Mouse (Mus musculus) gastrocnemius, postnatal 10 days (tissue): ENCODE data around the gene Plcl2. TPM values are rescaled to one million over a fixed set of nuclear protein-coding genes. Genes with fewer than 3 reads are reported as not detected.
A peak's percentile ranks its signal among the peaks of the same experiment; 100 is the strongest.
"Not testable (repeated sequence)": the region's sequence is repeated elsewhere in the genome, so short reads cannot be mapped to it uniquely, and the experiment has no call there.

Experiments used
- DNase-seq: peaks from one replicate; pipeline ENCODE4 v3.0.0; 2021; ENCODE audit warnings: mixed read lengths
- total RNA-seq, 2 experiments: library from RNA; stranded (reverse); gene quantifications; 2 replicates each; pipeline ENCODE4 v1.2.3; 2021

Plcl2 gene
- total RNA-seq, 2 experiments from 2014 or later: 37.7 to 38.2 TPM

DNA sequence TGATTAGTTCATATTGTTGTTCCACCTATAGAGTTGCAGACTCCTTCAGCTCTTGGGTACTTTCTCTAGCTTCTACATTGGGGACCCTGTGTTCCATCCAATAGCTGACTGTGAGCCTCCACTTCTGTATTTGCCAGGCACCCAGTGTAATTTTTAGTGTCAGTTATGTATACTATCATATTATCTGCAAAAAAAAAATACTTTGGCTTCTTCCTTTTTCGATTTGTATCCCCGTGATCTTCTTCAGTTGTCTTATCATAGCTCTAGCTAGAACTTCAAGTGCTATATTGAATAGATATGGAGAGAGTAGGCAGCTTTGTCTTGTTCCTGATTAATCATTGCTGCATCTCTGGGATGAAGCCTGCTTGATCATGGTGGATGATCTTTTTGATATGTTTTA is 25.7 kb downstream of the Plcl2 start:
- not testable (repeated sequence) for DNase-seq

DNA sequence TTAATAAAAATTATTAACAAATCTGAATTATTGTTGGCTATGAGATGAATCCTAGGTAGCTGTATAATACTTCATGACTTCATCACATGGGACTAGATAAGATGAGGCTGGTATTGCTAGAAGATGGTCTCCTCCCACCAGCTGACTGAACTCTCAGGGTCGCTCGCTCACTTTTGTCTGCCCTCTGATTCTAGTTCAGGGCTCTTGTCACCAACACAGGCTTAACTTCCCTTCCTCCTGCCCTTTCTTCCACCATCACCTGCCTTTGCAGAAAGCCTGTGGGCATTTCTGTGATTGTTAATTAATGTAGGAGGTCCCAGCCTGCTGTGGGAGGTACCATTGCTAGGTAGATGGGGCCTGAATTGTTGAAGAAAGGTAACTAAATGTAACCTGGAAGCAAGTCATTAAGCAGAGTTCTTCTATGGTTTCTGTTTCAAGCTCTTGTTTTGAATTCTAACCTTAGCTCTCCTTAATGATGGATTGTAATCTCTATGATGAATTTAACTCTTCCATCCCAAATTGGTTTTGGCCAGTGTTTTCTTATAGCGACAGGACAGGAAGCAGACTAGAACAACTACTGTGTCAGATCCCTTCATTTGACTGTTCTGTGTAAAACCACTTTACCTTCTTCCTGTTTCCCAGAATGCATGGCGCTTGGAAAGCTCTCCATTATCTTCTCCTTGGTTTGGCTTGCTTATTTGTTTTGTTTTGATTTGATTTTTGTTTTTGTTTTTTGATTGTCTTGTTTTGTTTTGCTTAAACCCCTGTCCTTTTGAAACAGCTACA is 27.4 kb downstream of the Plcl2 start:
- DNase-seq: no peak

DNA sequence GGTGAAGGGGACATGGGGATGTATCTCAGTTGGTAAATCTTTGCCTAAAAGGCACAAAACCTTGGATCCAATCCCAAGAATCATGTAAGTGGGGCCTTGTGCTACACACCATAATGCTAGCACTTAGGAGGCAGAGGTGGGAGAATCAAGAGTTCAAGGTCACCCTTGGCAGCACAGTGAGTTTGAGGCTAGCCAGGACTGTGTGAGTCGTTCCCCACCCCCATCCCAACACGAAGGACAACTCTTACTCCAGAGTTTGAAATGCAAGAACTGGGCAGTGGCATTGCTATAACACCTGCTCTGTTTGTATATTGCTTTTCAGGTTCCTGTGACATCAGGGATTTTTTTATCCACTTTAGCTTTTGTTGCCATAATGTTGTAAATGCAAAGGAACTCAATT is 28.6 kb downstream of the Plcl2 start:
- DNase-seq: no peak

DNA sequence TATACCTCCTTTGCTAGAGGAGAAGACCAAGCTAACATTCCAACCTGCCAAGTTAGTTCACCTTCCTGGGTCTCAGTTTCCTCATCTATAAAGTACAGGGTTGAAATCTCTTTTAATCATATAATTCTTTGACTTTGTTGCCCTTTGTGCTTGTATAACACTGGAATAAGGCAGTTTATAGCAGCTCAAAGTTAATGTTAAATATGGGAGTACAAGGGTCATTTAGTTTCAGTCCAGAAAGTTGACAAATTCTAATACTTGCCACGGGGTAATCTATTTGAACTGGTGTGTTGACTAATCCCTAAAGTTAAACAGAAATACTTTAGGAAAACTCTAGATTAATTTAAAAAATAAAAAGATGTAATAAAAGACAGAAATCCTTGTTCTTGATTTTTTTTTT is 35.7 kb downstream of the Plcl2 start:
- DNase-seq: no peak

DNA sequence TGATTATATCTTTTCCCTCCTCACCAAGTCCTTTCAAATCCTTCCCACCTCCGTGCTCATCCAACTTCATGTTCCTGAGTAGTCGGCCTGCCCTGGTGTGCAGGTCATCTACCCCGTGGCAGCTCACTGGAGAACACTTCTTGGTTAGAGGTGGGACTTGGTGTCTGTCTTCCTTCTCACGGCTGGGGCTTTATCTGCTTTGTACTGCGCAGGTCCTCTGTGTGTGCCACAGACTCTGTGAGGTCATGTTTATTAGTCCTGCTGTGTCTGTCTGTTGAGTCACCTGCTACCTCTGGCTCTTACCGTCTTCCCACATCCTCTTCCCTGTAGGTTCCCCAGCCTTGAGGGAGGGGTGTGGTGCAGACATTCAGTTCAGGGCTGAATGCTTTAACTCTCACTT is 36.1 kb downstream of the Plcl2 start:
- no peak for DNase-seq

DNA sequence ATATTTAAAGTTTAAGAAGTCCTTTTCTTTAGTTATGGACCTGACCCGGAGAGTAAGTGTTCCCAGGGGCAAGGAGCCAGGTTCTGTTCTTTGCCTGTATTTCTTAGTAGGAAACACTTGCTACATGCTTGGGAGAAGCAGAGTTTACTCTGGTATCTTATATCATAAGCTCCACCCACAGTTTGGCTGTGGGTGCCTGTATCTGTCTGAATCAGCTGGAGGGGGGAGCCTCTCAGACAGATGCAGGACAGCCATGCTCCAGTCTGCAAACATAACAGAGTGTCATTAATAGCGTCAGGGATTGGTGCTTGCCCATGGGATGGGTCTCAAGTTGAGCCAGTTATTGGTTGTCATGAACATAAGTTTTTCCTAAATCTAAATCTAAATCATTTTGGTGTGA is 42.9 kb downstream of the Plcl2 start:
- DNase-seq: no peak

DNA sequence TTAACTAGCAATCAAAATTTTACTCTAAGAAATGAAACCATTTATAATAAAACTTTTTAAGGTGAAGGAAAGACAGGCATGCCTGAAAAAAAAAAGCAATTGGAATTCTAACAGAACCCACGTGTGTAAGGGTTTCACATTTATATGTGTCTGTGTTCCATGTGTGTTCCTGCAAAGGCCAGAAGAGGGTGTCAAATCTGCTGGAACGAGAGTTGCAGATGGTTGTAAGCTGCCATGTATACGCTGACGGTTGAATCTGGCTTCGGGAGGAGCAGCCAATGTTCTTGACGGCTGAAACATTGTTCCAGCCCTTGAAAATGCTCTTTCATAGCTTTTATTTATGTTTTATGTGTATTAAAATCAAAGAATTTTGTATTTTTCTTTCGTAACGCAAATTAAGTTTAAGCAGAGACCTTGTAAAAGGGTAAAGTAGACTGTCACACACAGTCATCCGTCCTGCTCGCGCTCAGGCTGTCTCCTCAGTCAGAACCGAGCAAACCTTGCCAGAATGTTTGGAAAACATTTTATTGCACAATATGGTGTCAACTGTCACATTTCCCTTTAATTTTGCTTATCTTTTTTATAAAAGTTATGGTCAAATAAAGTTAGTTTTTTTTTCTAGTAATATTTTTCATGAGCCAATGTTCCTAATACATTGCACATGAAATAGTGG is 48.5 kb downstream of the Plcl2 start:
- DNase-seq: no peak

DNA sequence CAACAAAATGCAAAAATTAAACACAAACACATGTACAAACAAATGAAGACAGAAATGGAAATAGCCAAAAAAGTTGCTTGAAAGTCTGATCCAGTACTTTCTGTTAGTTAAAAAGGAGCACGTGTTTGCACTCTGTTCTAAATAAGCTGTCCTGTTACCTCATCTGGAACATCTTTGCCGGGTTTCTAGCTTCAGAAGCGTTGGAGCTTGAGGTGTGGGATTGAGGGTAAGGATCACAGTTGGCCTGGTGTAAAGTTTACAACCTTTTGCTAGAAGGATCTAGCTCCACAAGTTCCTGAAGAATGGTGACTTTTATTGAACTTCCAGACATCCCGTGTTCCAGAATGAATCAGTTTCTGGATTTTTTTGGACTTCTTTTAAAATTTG is 49.0 kb downstream of the Plcl2 start:
- DNase-seq: no peak

DNA sequence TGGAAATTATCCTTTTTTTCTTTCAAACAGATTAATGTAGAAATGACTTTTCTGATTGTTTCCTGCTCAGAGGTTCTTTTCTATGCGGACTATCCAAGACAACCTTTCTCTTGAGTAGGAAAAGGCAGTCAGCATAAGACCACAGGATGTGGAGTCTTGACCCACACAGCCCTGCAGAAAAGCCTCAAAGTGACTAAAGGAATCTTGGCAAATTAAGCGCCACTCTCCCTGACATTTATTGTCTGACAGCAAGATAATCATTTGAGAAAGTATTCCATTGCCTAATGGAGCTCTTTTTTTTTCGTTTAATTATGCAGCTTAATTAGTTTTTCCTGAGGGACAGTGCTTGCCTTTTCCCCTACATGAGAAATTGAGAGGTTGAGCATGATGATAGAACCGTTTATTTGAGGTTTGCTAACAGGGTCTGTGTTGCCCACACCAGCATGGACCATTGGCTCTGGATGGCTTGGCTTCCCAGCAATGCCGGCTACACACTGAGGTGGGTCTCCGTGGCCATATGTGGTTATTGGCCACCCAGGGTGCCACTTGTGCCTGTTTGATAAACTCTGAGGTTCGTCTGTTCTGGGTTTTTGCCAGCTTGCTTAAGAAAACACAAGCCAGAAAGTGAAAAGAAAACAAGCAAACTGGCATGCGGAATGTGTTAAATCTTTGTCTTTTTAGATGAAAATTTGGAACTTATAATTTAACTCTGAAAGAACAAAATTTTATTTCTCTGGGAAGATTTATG is 56.3 kb downstream of the Plcl2 start:
- no peak for DNase-seq

DNA sequence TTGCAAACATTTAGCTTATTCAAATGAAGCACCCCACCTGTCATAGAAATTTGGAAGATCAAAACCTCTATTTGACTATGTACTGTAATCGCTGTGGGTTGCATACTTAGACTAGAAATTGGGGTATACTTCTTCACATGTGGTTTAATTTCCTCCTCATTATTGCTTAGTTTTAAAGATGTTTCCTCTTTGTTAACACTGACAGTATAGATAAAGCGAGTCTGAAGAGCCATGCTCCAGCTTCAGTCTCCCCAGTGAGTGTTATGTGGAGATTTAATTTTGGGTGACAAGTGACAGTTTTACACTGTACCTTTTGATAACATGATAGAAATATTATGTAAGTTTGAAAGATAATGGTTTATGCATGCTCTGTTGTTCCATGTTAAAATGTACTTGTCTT is 59.6 kb downstream of the Plcl2 start:
- DNase-seq: no peak

DNA sequence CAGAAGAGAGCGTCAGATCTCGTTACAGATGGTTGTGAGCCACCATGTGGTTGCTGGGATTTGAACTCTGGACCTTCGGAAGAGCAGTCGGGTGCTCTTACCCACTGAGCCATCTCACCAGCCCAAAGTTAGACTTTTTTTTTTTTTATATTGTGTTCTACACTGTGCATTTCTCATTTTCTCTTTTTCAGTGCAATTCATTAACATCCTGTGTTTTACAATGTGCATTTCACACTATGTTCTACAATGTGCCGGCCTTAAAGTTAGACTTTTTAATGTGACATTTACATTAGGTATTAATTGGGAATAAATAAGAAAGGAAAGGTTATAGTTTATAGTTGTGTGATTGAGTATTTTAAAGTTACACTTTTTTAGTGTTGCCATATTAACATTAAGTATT is 61.0 kb downstream of the Plcl2 start:
- DNase-seq: not testable (repeated sequence)

DNA sequence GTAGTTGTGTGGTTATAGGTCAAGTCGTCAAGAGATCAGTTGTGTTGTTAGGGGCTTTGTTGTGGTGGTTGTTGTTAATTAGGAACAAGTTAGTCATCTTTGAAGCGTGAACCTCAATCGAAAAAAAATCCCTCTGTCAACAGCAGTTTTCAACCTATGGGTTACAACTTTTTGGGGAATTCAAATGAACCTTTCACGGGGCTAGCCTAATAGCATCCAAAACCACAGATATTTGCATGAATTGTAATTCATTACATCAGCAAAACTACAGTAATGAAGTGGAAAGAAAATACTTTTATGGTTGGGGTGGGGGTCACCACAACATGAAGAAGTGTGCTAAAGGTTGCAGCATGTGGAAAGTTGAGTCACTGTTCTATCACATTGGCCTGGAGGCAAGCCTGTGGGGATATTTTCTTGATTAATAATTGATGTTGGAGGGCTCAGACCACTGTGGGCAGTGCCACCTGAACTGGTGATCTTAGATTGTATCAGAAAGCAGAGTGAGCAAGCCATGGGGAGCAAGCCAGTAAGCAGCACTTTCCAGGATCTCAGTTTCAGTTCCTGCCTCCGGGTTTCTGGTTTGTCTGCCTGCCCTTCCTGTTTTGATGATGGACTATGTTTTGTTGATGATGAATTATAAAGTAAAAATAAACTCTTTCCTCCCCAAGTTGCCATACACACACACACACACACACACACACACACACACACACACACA is 61.6 kb downstream of the Plcl2 start:
- no peak for DNase-seq

DNA sequence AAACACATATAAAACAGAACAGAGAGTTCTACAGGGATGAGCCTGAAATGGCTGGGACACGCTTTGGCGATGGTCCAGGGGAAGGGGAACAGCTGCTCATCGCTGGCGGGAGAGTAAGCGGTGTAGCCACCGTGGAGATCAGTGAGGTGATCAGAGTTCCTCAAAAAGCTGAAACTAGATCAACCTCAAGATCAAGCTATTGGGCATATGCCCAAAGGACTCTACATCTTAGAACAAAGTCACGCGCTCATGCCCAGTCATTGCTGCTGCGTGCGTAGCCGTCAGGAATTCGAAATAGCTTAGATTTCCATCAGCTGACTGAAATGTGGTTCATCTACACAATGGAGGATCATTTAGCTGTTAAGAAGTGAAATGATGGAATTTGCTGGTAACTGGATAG is 65.0 kb downstream of the Plcl2 start:
- DNase-seq: peak; percentile 59

DNA sequence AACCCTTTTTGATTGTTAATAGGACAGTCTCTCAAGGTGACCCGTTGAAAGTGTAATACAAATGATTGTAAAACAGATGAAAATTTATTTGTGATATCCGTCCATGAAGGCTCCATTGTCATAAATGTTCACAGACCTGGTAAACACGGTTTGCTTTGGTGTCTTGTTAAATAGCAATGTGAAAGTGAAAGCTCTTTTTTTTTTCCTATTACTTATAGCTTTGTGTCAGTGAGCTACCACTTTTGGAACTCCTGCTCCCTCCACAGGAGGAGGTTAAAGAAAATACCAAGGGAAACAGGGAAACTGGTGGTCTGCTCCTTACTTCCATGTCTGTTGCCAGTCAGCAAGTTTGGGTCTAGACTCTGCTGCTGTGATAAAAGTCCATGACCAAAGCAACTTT is 71.2 kb downstream of the Plcl2 start:
- no peak for DNase-seq

DNA sequence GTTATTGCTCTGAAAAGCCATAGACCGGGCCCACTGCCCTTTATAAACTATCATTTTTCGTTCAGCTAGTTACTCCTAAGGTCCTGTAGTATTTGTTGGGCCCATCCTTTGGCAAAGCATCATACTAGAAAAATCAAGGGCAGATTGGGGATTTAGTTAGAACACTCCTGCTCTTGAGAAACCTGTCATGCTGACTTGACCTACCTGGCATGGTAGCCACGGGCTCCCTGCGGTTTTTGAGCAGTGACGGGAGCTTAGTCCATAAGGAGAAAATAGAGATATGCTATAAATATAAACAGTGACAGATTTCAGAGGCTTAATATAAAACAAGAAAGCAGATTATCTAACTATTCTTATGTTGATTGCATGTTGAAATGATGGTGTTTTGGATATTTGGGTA is 77.6 kb downstream of the Plcl2 start:
- DNase-seq: no peak

DNA sequence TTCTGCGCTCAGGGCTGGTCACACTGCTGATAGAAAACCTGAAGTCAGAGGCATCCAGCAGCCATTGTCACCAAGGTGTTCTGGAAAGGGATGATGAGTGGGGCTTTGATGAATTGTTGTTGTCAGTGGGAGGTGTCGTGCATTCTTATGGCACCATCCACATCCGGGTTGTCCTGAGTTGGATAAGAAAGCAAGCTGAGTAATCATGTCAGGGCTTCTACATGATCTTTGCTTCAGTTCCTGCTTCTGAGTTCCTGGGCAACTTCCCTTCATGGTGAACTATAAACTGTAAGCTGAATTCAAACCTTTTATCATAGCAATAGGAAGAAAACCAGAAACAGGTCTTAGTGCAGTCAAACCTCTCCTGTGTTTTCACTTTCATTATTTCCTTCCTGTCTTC is 78.7 kb downstream of the Plcl2 start:
- DNase-seq: no peak

DNA sequence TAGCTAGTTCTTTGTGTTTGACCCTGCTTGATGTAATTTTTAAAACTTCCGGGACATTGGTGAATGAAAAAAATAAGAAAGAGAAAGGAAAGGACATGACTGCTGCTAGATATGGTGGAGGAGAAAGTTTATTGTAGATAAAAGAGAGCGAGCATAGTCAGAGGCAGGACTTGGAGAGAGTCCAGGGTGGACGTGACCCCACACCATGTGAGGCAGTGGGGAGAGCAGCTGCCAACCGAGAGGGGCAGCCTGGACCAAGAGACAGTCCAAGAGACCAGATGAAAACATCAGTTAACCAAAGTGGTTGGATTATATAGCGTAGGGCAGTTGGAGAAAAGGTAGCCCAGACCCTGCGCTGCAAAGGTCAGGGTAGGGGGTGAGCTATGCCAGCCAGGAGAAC is 91.0 kb downstream of the Plcl2 start:
- DNase-seq: no peak

DNA sequence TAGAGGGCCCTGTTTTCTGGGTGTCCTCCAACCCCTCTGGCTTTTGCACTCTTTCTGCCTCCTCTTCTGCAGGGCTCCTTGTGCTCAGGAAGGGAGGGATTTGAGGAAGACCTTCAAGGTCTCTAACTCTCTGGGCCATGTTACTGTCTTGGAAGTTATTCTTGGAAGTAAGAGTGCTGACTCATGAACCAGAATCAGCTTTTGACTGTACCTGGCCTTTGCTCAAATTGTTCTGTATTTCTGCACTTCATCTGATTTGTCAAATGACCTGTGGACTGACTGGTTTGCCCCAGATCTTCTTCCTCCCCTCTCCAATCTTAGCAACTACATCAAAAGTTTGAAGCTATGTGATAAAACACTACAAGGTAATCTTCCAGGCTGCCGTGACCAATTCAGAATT is 91.5 kb downstream of the Plcl2 start:
- no peak for DNase-seq

DNA sequence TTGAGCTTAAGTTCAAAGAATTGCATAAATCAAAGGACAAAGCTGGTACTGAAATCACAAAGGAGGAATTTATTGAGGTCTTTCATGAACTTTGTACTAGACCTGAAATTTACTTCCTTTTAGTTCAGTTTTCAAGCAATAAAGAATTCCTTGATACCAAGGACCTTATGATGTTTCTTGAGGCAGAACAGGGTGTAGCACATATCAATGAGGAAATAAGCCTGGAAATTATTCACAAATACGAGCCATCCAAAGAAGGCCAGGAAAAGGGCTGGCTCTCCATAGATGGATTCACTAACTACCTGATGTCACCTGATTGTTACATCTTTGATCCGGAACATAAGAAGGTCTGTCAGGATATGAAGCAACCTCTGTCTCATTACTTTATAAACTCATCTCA is 97.7 kb downstream of the Plcl2 start:
- no peak for DNase-seq

DNA sequence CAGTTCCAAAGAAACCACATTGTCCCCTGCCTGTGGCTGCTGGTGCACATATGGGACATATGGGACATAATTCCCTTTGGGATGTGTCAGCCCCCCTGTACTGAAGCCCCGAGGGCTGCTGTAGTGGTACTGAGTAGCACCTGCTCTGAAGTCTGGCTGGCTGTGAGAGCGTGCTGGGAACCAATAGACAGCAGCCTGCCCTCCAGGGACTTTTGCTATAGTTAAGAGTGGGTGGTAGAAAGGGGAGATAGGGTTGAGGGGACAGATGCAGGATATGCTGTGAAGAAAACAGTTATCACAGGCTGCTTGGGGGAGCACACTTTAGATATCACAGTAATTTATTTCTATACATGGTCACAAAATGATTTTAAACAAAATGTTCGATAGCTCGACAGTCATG is 100.7 kb downstream of the Plcl2 start:
- no peak for DNase-seq

DNA sequence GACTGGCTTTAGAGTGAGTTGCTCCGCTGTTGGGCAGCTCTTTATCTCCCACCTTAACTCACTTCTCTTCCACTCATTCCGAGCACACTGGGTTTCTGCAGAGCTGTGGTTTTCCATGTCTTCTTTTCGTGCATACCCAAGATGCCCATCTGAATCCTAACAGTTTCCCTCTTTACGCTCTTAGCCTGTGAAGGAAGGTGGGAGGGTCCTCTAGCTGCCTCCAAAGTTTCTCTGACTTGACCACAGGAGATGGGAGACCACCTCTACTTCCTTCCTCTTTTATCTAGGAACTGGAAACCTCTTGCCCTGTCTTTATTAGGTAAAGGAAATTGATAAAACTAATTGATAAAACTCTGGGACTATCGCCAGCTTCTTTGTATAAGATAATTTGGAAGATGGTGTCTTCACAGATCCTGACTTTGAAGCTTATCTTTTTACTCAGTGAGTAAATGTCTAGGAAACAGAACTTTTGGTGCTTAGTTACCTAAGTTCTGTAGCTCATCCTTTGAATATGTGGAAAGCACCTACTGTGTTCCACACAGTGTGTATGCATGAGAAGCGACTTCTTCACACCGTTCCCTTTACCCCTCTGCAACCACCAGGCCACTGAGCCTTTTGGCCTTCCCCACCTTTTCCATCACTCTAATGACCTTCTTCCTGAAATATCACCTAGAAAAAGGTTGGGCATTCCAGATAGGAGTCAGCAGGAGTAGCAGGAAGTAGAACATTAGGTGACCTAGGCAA is 111.8 kb downstream of the Plcl2 start:
- DNase-seq: no peak

DNA sequence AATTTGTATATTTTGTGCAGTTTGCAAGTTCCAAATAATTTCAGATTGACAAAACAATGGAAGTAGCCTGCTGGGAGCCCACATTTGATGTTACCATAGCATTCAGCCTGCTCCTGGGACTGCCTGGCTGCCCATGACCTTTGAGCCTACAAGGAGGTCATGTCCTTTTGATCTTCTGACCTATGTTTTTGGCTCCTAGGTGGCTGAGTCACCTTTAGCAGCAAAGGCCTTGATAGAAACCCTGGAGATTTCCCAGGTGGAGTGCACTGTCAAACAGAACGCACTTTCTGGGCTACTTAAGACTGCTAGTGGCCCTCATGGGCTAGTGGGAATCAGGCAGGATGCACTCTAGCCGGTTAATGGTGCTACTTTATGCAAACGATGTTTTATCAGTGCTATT is 112.8 kb downstream of the Plcl2 start:
- no peak for DNase-seq
